Mouse (Mus musculus): ENCODE measurements around the gene Rnf220.

The Rnf220 gene

GRCm38 (mm10) chr4:117299921-117300320 lies 196.9 kb downstream of the Rnf220 start:
- DNase-seq (ENCODE audit: low spot score), result no peak

GRCm38 (mm10) chr4:117297819-117298218 lies 199.0 kb downstream of the Rnf220 start:
- no peak for DNase-seq (ENCODE audit: low spot score)

GRCm38 (mm10) chr4:117296849-117297593 lies 199.8 kb downstream of the Rnf220 start:
- no peak for DNase-seq (ENCODE audit: low spot score)

GRCm38 (mm10) chr4:117291696-117292095 lies 205.2 kb downstream of the Rnf220 start:
- DNase-seq (ENCODE audit: low spot score), result no peak

- peak; percentile 91 for DNase-seq (ENCODE audit: low spot score)
These were observed 207.7 kb downstream of the Rnf220 start for GRCm38 (mm10) chr4:117288927-117289801.

GRCm38 (mm10) chr4:117288277-117288926 lies 208.4 kb downstream of the Rnf220 start:
- no peak for DNase-seq (ENCODE audit: low spot score)

GRCm38 (mm10) chr4:117284363-117284762 lies 212.5 kb downstream of the Rnf220 start:
- DNase-seq (ENCODE audit: low spot score), result no peak

- DNase-seq (ENCODE audit: low spot score), result peak; percentile 38
These were observed 213.3 kb downstream of the Rnf220 start for GRCm38 (mm10) chr4:117283271-117284191.

GRCm38 (mm10) chr4:117281090-117281845 lies 215.6 kb downstream of the Rnf220 start:
- no peak for DNase-seq (ENCODE audit: low spot score)

GRCm38 (mm10) chr4:117280397-117280930 lies 216.4 kb downstream of the Rnf220 start:
- DNase-seq (ENCODE audit: low spot score), result no peak

GRCm38 (mm10) chr4:117279253-117279642 lies 217.6 kb downstream of the Rnf220 start:
- DNase-seq (ENCODE audit: low spot score), result no peak

GRCm38 (mm10) chr4:117278381-117279252 lies 218.2 kb downstream of the Rnf220 start:
- no peak for DNase-seq (ENCODE audit: low spot score)

GRCm38 (mm10) chr4:117277687-117278086 lies 219.2 kb downstream of the Rnf220 start:
- no peak for DNase-seq (ENCODE audit: low spot score)

- no peak for DNase-seq (ENCODE audit: low spot score)
These were observed 219.8 kb downstream of the Rnf220 start for GRCm38 (mm10) chr4:117277021-117277420.

GRCm38 (mm10) chr4:117276281-117276711 lies 220.6 kb downstream of the Rnf220 start:
- DNase-seq (ENCODE audit: low spot score), result no peak

GRCm38 (mm10) chr4:117274720-117275119 lies 222.1 kb downstream of the Rnf220 start:
- DNase-seq (ENCODE audit: low spot score), result no peak

- DNase-seq (ENCODE audit: low spot score), result peak; percentile 29
These were observed 224.4 kb downstream of the Rnf220 start for GRCm38 (mm10) chr4:117272459-117272858.

GRCm38 (mm10) chr4:117270278-117270677 lies 226.6 kb downstream of the Rnf220 start:
- DNase-seq (ENCODE audit: low spot score), result peak; percentile 60

- DNase-seq (ENCODE audit: low spot score), result no peak
These were observed 228.9 kb downstream of the Rnf220 start for GRCm38 (mm10) chr4:117267831-117268437.
